Mouse (Mus musculus): ENCODE measurements around the gene Snx12. TPM values are rescaled to one million over a fixed set of nuclear protein-coding genes. Genes with fewer than 3 reads are reported as not detected.

Snx12 gene
- polyA plus RNA-seq (2015; fragmentation: Nextera tagmentation; extraction: Ambion mirVana): 44.3 and 44.9 TPM in 2 replicates

GRCm38 (mm10) chrX:101221834-101222795 is at the start of gene Snx12:
Gene Snx12 (minus strand): TSS chrX:101222563.
- WGBS: 20% methylated on average over 55 of the region's 55 CpGs
- H3K36me3 ChIP-seq (ENCODE audit: control insufficient read depth, insufficient read depth): no peaks in the 10 kb centered on the region
- no peaks in the 10 kb centered on the region for H3K27me3 ChIP-seq (replicated peaks; ENCODE audit: control insufficient read depth, insufficient read depth, low read length)
- no peaks in the 10 kb centered on the region for H3K9me3 ChIP-seq (ENCODE audit: control insufficient read depth)
- peak within 1 kb of the TSS; percentile 45; the same call in 1 of the 2 replicates for H3K9ac ChIP-seq (ENCODE audit: low read depth, low read length)
- peak within 1 kb of the TSS; percentile 54 for H3K4me3 ChIP-seq (ENCODE audit: low read depth, low read length)
- H3K4me2 ChIP-seq (replicated peaks; ENCODE audit: low read depth): peak within 1 kb of the TSS; percentile 59
- peak; percentile 95 for ATAC-seq
- no peaks in the 10 kb centered on the region for H3K4me1 ChIP-seq (replicated peaks; ENCODE audit: control insufficient read depth, insufficient read depth, low read length)
- H3K27ac ChIP-seq (ENCODE audit: low read depth, low read length): peak within 1 kb of the TSS; percentile 74
- TF ChIP-seq CTCF (IDR thresholded peaks at IDR 0.05; ENCODE audit: low read depth): no peak

DNA sequence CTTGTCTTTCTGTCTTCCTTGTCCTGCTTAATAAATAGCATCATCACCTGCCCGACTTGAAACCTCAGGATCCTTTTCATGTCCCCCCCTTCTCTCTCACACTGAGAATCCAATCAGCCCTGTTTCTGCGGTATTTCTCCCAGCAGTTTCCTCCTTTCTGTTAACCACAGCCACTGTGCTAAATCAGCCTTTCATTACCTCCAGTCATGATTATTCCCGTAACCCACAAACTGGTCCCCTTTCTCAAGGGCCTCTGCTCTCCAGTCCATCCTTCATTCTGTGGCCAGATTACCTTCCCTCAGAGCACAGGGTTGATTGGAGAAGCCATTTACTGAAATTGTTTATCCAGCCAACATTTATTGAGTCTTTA is 46.4 kb upstream of the Snx12 start, which contains the start of gene Gm20489:
Gm20489 (minus strand) TSS at position 269 of the 370 bp plus-strand sequence.
- Histone ChIP-seq H3K27ac (ENCODE audit: low read depth, low read length) (no peak within 1 kb of the TSS), H3K4me3 (ENCODE audit: low read depth, low read length) (no peak within 1 kb of the TSS), H3K36me3 (ENCODE audit: control insufficient read depth, insufficient read depth) (no peaks in the 10 kb centered on the region), H3K4me1 (replicated peaks; ENCODE audit: control insufficient read depth, insufficient read depth, low read length) (no peaks in the 10 kb centered on the region), H3K4me2 (replicated peaks; ENCODE audit: low read depth) (no peak within 1 kb of the TSS), H3K9me3 (ENCODE audit: control insufficient read depth) (no peaks in the 10 kb centered on the region), H3K9ac (ENCODE audit: low read depth, low read length) (no peak within 1 kb of the TSS), H3K27me3 (replicated peaks; ENCODE audit: control insufficient read depth, insufficient read depth, low read length) (0 out of 2 replicates have a peak, but pooled peaks cover 3% of the 10 kb centered on the region)
- no peak for TF ChIP-seq CTCF (IDR thresholded peaks at IDR 0.05; ENCODE audit: low read depth)
- 65% methylated on average over 3 of the region's 3 CpGs for WGBS
- ATAC-seq: no peak

DNA sequence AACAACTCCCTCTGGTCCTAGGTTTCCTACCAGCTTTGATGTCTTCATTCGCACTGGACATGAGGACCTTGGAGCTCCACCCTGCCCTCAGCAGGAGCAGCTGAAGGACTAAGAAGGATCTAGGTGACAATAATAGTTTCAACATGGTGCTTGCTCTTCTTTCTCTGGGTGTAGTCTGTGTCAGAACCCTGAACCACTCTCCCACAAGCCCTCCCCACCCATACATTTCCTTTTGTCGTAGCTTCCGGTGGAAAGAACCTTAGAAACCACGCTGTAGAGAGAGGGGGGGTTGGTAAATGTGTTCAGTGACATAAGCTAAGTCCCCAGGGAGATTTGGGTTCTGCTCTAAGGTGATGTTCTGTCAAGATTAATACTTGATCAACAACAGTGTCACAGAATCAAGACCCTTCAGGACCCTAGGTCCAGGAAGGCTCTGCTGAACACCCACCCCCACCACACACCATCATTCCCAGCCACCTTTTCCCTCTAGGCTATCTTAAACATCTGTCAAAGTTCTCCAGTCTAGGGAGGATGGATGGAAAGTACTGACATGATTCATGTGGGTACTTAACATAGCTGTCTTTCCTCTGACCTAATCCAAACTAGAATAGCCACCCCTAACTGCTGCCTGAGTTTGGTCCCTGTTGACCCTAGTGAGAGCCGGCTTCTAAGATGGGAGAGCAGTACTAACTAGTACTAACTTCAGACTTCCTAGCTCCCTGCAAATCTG is 45.8 kb upstream of the Snx12 start, which contains the start of gene Il2rg:
Il2rg (minus strand) TSS at position 231 of the 730 bp plus-strand sequence.
- Histone ChIP-seq H3K27me3 (replicated peaks; ENCODE audit: control insufficient read depth, insufficient read depth, low read length) (0 out of 2 replicates have a peak, but pooled peaks cover 3% of the 10 kb centered on the region), H3K36me3 (ENCODE audit: control insufficient read depth, insufficient read depth) (no peaks in the 10 kb centered on the region), H3K4me3 (ENCODE audit: low read depth, low read length) (no peak within 1 kb of the TSS), H3K9me3 (ENCODE audit: control insufficient read depth) (no peaks in the 10 kb centered on the region), H3K4me2 (replicated peaks; ENCODE audit: low read depth) (no peak within 1 kb of the TSS), H3K4me1 (replicated peaks; ENCODE audit: control insufficient read depth, insufficient read depth, low read length) (no peaks in the 10 kb centered on the region), H3K9ac (ENCODE audit: low read depth, low read length) (no peak within 1 kb of the TSS), H3K27ac (ENCODE audit: low read depth, low read length) (no peak within 1 kb of the TSS)
- TF ChIP-seq CTCF (IDR thresholded peaks at IDR 0.05; ENCODE audit: low read depth): no peak
- ATAC-seq: no peak
- 70% methylated on average over 5 of the region's 5 CpGs for WGBS

- Histone ChIP-seq H3K27me3 (replicated peaks; ENCODE audit: control insufficient read depth, insufficient read depth, low read length) (0 out of 2 replicates have a peak, but pooled peaks cover 3% of the 10 kb centered on the region), H3K36me3 (ENCODE audit: control insufficient read depth, insufficient read depth) (no peaks in the 10 kb centered on the region), H3K9ac (ENCODE audit: low read depth, low read length) (no peak overlapping the region), H3K9me3 (ENCODE audit: control insufficient read depth) (no peaks in the 10 kb centered on the region), H3K27ac (ENCODE audit: low read depth, low read length) (no peak overlapping the region), H3K4me3 (ENCODE audit: low read depth, low read length) (no peak overlapping the region), H3K4me1 (replicated peaks; ENCODE audit: control insufficient read depth, insufficient read depth, low read length) (no peaks in the 10 kb centered on the region), H3K4me2 (replicated peaks; ENCODE audit: low read depth) (no peak overlapping the region)
- WGBS: 83% methylated on average over 6 of the region's 6 CpGs
- no peak for ATAC-seq
- no peak for TF ChIP-seq CTCF (IDR thresholded peaks at IDR 0.05; ENCODE audit: low read depth)
These were observed 44.3 kb upstream of the Snx12 start for GRCm38 (mm10) chrX:101266631-101267030.

- H3K4me3 ChIP-seq (ENCODE audit: low read depth, low read length): no peak within 1 kb of the TSS
- H3K9me3 ChIP-seq (ENCODE audit: control insufficient read depth): no peaks in the 10 kb centered on the region
- no peak within 1 kb of the TSS for H3K4me2 ChIP-seq (replicated peaks; ENCODE audit: low read depth)
- H3K36me3 ChIP-seq (ENCODE audit: control insufficient read depth, insufficient read depth): no peaks in the 10 kb centered on the region
- 0 out of 2 replicates have a peak, but pooled peaks cover 3% of the 10 kb centered on the region for H3K27me3 ChIP-seq (replicated peaks; ENCODE audit: control insufficient read depth, insufficient read depth, low read length)
- no peak within 1 kb of the TSS for H3K27ac ChIP-seq (ENCODE audit: low read depth, low read length)
- TF ChIP-seq CTCF (IDR thresholded peaks at IDR 0.05; ENCODE audit: low read depth): no peak
- no peaks in the 10 kb centered on the region for H3K4me1 ChIP-seq (replicated peaks; ENCODE audit: control insufficient read depth, insufficient read depth, low read length)
- no peak for ATAC-seq
- no peak within 1 kb of the TSS for H3K9ac ChIP-seq (ENCODE audit: low read depth, low read length)
- 77% methylated on average over 1 of the region's 1 CpGs for WGBS
These were observed 41.5 kb upstream of the Snx12 start, which contains the start of gene Gm614 for GRCm38 (mm10) chrX:101263892-101264291. Gene Gm614 (minus strand): TSS chrX:101263992.
